Mouse (Mus musculus) liver, embryonic 14.5 days (tissue): Measurements from ENCODE around the gene Trmt6.

ENCODE experiments used
- CTCF ChIP-seq: IDR thresholded peaks from 2 replicates; pipeline ENCODE4 v1.5.1; 2016; ENCODE audit warnings: antibody characterized with exemption, low read depth, control low read depth
- EP300 ChIP-seq: IDR thresholded peaks from 2 replicates; pipeline ENCODE4 v1.6.1; 2016; ENCODE audit warnings: antibody characterized with exemption, low read depth

DNA sequence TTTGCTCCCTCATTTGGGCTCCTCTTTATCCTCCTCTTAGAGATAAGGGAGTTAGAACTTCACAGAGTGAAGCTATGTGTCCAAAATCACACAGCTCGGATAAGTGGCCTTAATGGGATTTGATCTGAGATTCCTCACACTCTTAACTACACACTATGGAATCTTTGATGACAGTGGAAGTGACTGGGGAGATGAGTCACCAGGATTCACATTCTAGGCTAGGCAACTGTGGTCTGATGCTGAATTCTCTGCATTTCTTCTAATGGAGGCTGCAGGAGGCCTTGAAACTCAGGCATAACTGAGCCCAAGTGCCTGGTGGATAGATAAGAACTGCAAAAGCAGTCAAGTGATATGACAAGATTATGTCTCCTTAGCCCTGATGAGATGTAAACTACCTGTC is 45.0 kb downstream of the Trmt6 start:
- TF ChIP-seq EP300 (no peak), CTCF (no peak)
